Mouse (Mus musculus) heart, adult 2 months (tissue): ENCODE results near the gene Srgap2.

ENCODE experiments used
- CTCF ChIP-seq: fragments of 200-600 bp; IDR thresholded peaks from 2 replicates; pipeline ENCODE4 v1.8.1; 2022; ENCODE audit warnings: antibody characterized with exemption, mild to moderate bottlenecking, moderate library complexity
- EP300 ChIP-seq: fragments of 200-500 bp; IDR thresholded peaks from 2 replicates; pipeline ENCODE4 v1.6.1; 2011; ENCODE audit warnings: low read depth, low read length, control low read depth; ENCODE audit not compliant: insufficient read depth
- POLR2A ChIP-seq: fragments of 200-500 bp; IDR thresholded peaks from 2 replicates; pipeline ENCODE4 v1.6.1; 2011; ENCODE audit warnings: mild to moderate bottlenecking, low read depth, low read length, control low read depth; ENCODE audit not compliant: insufficient read depth

- TF ChIP-seq CTCF, result no peak
- no peak for TF ChIP-seq POLR2A
- no peak for TF ChIP-seq EP300
Observed at GRCm38 (mm10) chr1:131419307-131419706, 107.8 kb downstream of the Srgap2 start.
